8 mouse cellular contexts compared by ENCODE assay signal in genomic region chr14:46831295-46831694, GRCm38 (mm10). TPM values are rescaled to one million over a fixed set of nuclear protein-coding genes. Genes with fewer than 3 reads are reported as not detected.
DNase-seq lines count a peak whose midpoint lies in the region; ATAC-seq and TF ChIP-seq lines count a peak whose summit lies in the region.

No protein-coding gene starts in this region.

- DNase-seq in liver, adult 2 months (ENCODE audit: extremely low read depth, low read depth, low spot score) = peak; percentile 19
- no peak for DNase-seq in liver
- DNase-seq in embryo, embryonic 9.5 days (ENCODE audit: extremely low spot score) = peak; percentile 14
- DNase-seq in layer of hippocampus, adult 11-12 months (ENCODE audit: low spot score) = no peak
- DNase-seq in gastrocnemius, postnatal 14 days = no peak
- no peak for DNase-seq in left cerebral cortex, adult 18-20 months (ENCODE audit: low spot score in 2 of 2)

- H3K4me2 ChIP-seq in hindbrain, embryonic 13.5 days = peak overlapping the region; percentile 84
- H3K4me2 ChIP-seq in midbrain, embryonic 12.5 days (replicated peaks) = peak overlapping the region; percentile 80

- no peak for TF ChIP-seq CTCF in liver, adult 2 months (IDR thresholded peaks at IDR 0.05; ENCODE audit: low read depth, low read length)

- no peaks in the 10 kb centered on the region for H3K9me3 ChIP-seq in hindbrain, embryonic 13.5 days
- H3K9me3 ChIP-seq in midbrain, embryonic 12.5 days = no peaks in the 10 kb centered on the region

- no peak overlapping the region for H3K27ac ChIP-seq in liver, adult 2 months (replicated peaks; ENCODE audit: insufficient read depth, low read depth, low read length)
- H3K27ac ChIP-seq in hindbrain, embryonic 13.5 days = no peak overlapping the region
- H3K27ac ChIP-seq in midbrain, embryonic 12.5 days (replicated peaks) = no peak overlapping the region

- 7% methylated on average over 4 of the region's 4 CpGs for WGBS in liver, adult 2 months
- 12% methylated on average over 4 of the region's 4 CpGs for WGBS in hindbrain, embryonic 13.5 days
- WGBS in midbrain, embryonic 12.5 days = 8% methylated on average over 4 of the region's 4 CpGs

- no peak for TF ChIP-seq POLR2A in liver, adult 2 months (IDR thresholded peaks at IDR 0.05; ENCODE audit: extremely low read depth, insufficient read depth, low read length)

- H3K27me3 ChIP-seq in liver, adult 2 months (ENCODE audit: control insufficient read depth, insufficient read depth, low read length) = no peaks in the 10 kb centered on the region
- 0 out of 2 replicates have a peak, but pooled peaks cover 3% of the 10 kb centered on the region for H3K27me3 ChIP-seq in hindbrain, embryonic 13.5 days
- H3K27me3 ChIP-seq in midbrain, embryonic 12.5 days = no peaks in the 10 kb centered on the region; the same call in 1 of the 2 replicates

- intact Hi-C loops in gastrocnemius, postnatal 14 days (cut with DNase I; ENCODE audit: low total_unique reads) = no loop called here

- no peaks in the 10 kb centered on the region for H3K36me3 ChIP-seq in liver, adult 2 months (ENCODE audit: control insufficient read depth, insufficient read depth, low read length)
- no peaks in the 10 kb centered on the region for H3K36me3 ChIP-seq in hindbrain, embryonic 13.5 days
- no peaks in the 10 kb centered on the region for H3K36me3 ChIP-seq in midbrain, embryonic 12.5 days

- no peak for ATAC-seq in hindbrain, embryonic 13.5 days (ENCODE audit: low FRiP score)
- ATAC-seq in midbrain, embryonic 12.5 days (ENCODE audit: low FRiP score, low read depth) = no peak; the same call in 1 of the 2 replicates

- peak overlapping the region; percentile 89 for H3K4me3 ChIP-seq in liver, adult 2 months (ENCODE audit: insufficient read depth, low read depth, low read length)
- peak overlapping the region; percentile 56 for H3K4me3 ChIP-seq in hindbrain, embryonic 13.5 days
- H3K4me3 ChIP-seq in midbrain, embryonic 12.5 days = peak overlapping the region; percentile 86

- peaks cover 11% of the 10 kb centered on the region for H3K4me1 ChIP-seq in liver, adult 2 months (ENCODE audit: control insufficient read depth, insufficient read depth, low read length)
- peaks cover 10% of the 10 kb centered on the region for H3K4me1 ChIP-seq in hindbrain, embryonic 13.5 days (replicated peaks)
- H3K4me1 ChIP-seq in midbrain, embryonic 12.5 days = peaks cover 10% of the 10 kb centered on the region

- H3K9ac ChIP-seq in liver, adult 2 months (ENCODE audit: low read depth, low read length) = no peak overlapping the region
- peak overlapping the region; percentile 80; the same call in 1 of the 2 replicates for H3K9ac ChIP-seq in hindbrain, embryonic 13.5 days
- peak overlapping the region; percentile 80; the same call in 1 of the 2 replicates for H3K9ac ChIP-seq in midbrain, embryonic 12.5 days (replicated peaks)

- H3K79me2 ChIP-seq in liver, adult 2 months (ENCODE audit: control insufficient read depth, insufficient read depth, low read length) = peaks cover 17% of the 10 kb centered on the region; the same call in 1 of the 2 replicates

RNA-seq across cellular contexts. Expression of gene Cgrrf1, which starts 0.6 kb away (rescaled TPM):
- 54.1 and 63.8 TPM in 2 replicates for total RNA-seq in liver, adult 2 months (2014; rRNA removed)
- polyA plus RNA-seq in liver, adult 2 months (2012; rRNA removed) = 27.8 and 32.1 TPM in 2 replicates
- polyA plus RNA-seq in hindbrain, embryonic 13.5 days (2015; fragmentation: Nextera tagmentation; extraction: Ambion mirVana) = 19.5 and 23.4 TPM in 2 replicates
- 27.4 and 30.6 TPM in 2 replicates for polyA plus RNA-seq in midbrain, embryonic 12.5 days (2016; fragmentation: Nextera tagmentation; extraction: Ambion mirVana)
- total RNA-seq in gastrocnemius, postnatal 14 days (2021) = 10 to 100 TPM; 38.2 to 39.0 TPM
- total RNA-seq in left cerebral cortex, adult 18-20 months (2021) = 10 to 100 TPM; 32.3 to 35.0 TPM

RNA-seq across cellular contexts. Expression of gene Gmfb, which starts 9.3 kb away (rescaled TPM):
- 24.4 and 27.2 TPM in 2 replicates for total RNA-seq in liver, adult 2 months (2014; rRNA removed)
- 3.6 and 4.2 TPM in 2 replicates for polyA plus RNA-seq in liver, adult 2 months (2012; rRNA removed)
- polyA plus RNA-seq in hindbrain, embryonic 13.5 days (2015; fragmentation: Nextera tagmentation; extraction: Ambion mirVana) = 107 and 109 TPM in 2 replicates
- polyA plus RNA-seq in midbrain, embryonic 12.5 days (2016; fragmentation: Nextera tagmentation; extraction: Ambion mirVana) = 105 and 109 TPM in 2 replicates
- total RNA-seq in gastrocnemius, postnatal 14 days (2021) = 10 to 100 TPM; 24.7 to 27.9 TPM
- total RNA-seq in left cerebral cortex, adult 18-20 months (2021) = 100 to 1,000 TPM; 145 to 150 TPM

RNA-seq across cellular contexts. Expression of gene Cnih1, which starts 43.1 kb away (rescaled TPM):
- total RNA-seq in liver, adult 2 months (2014; rRNA removed) = 51.8 and 55.7 TPM in 2 replicates
- polyA plus RNA-seq in liver, adult 2 months (2012; rRNA removed) = 69.5 and 83.3 TPM in 2 replicates
- polyA plus RNA-seq in hindbrain, embryonic 13.5 days (2015; fragmentation: Nextera tagmentation; extraction: Ambion mirVana) = 190 and 199 TPM in 2 replicates
- 178 TPM in 2 replicates for polyA plus RNA-seq in midbrain, embryonic 12.5 days (2016; fragmentation: Nextera tagmentation; extraction: Ambion mirVana)
- 10 to 100 TPM; 48.8 to 52.7 TPM for total RNA-seq in gastrocnemius, postnatal 14 days (2021)
- 10 to 100 TPM; 88.2 to 91.3 TPM for total RNA-seq in left cerebral cortex, adult 18-20 months (2021)

RNA-seq across cellular contexts. Expression of gene Samd4, which starts 51.4 kb away (rescaled TPM):
- total RNA-seq in liver, adult 2 months (2014; rRNA removed) = 1.6 and 3.0 TPM in 2 replicates
- polyA plus RNA-seq in liver, adult 2 months (2012; rRNA removed) = 0.77 and 1.6 TPM in 2 replicates
- polyA plus RNA-seq in hindbrain, embryonic 13.5 days (2015; fragmentation: Nextera tagmentation; extraction: Ambion mirVana) = 3.6 and 3.9 TPM in 2 replicates
- polyA plus RNA-seq in midbrain, embryonic 12.5 days (2016; fragmentation: Nextera tagmentation; extraction: Ambion mirVana) = 4.3 and 7.3 TPM in 2 replicates
- total RNA-seq in gastrocnemius, postnatal 14 days (2021) = 10 to 100 TPM; 29.2 to 42.4 TPM
- 10 to 100 TPM; 25.9 to 29.3 TPM for total RNA-seq in left cerebral cortex, adult 18-20 months (2021)

Comparison
In these comparisons a context has a peak if more than half of its experiments do, and no peak if none do; other contexts are left out.
1. DNase-seq: peak in liver, adult 2 months (single experiment) and embryo, embryonic 9.5 days (single experiment); none in liver (single experiment), layer of hippocampus, adult 11-12 months (single experiment), gastrocnemius, postnatal 14 days (single experiment) and left cerebral cortex, adult 18-20 months (0 of 2).
2. Peak in every context shown above with its lines, with median percentiles within 50 percentile points of each other: H3K4me3 ChIP-seq.